Mouse (Mus musculus): ENCODE data around the gene Trpm4. TPM values are rescaled to one million over a fixed set of nuclear protein-coding genes. Genes with fewer than 3 reads are reported as not detected.

Trpm4 gene
- total RNA-seq, 2 experiments from 2014 or later: 9.7 to 16.2 TPM

DNA sequence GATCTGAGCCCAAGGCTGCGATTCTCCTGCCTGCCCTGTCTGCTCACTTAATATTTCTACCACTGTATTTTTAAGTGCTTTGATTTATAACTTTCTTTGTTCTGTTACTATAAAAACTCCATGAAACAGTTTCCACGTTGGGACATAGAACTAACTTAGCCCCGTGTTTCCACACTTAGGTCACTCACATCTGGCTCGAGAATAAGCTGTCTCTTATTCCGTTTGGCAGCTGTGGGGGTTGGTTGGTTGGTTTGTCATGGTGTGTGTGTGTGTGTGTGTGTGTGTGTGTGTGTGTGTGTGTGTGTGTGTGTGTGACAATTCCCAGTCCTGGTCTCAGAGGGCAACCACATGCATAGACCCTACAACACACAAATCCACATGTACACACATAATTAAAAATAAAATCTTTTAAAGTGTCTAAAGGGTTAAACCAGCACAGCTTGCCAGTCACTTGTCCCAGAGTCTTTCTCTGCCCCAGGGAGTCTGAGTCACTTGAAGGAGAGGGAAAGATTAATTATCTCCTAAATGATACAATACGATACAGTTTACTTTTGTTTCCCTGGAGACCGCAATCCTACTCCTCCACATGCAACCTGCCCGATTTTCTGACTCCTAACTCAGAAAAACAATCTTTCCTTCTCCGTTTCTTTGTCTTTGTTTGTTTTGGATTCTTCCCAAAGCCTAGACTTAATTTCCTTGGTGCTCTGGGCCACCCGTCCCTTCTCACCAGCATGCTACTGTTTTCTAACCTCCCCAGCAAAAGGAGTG, 20.7 kb downstream of the Trpm4 start:
- no peak for DNase-seq (ENCODE audit: low spot score in 2 of 2)

GRCm38 (mm10) chr7:45312023-45312422, 21.6 kb downstream of the Trpm4 start:
- no peak for DNase-seq (ENCODE audit: low spot score in 2 of 2)

GRCm38 (mm10) chr7:45309455-45309854, 24.1 kb downstream of the Trpm4 start:
- DNase-seq (ENCODE audit: low spot score in 2 of 2): peak in 1 of 2 experiments; percentile 71

DNA sequence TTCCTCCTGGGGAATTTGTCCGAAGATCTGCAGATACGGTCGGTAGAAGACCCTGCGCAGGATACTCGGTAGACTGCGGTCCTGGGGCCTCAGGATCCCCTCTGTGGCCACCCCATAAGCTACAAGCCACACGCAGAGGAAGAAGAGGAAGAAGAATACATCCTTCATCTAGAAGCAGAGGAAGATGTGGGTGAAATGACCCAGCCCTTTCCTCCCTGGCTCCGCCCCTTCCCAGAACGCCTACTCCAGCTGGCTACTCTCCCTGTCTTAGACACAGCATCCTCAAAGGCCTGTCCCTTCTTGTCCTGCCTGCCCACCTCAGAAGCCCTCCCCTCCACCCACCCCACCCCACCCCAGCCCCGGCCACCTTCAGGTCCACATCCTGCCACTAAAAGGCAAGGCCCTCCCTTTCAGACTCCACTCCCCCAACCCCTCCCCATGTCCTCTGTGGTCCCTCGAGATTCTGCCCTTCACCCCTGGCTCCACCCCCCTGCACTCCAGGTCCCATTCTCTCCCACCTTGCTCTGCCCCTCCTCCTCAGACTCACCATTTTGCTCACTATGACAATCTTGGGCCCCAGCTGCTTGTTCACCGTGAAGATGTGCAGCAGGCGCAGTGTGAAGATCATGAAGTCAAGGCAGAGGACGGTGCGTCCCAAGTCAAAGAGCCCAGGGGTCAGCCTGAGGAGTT, 24.9 kb downstream of the Trpm4 start:
- DNase-seq (ENCODE audit: low spot score in 2 of 2): no peak

DNA sequence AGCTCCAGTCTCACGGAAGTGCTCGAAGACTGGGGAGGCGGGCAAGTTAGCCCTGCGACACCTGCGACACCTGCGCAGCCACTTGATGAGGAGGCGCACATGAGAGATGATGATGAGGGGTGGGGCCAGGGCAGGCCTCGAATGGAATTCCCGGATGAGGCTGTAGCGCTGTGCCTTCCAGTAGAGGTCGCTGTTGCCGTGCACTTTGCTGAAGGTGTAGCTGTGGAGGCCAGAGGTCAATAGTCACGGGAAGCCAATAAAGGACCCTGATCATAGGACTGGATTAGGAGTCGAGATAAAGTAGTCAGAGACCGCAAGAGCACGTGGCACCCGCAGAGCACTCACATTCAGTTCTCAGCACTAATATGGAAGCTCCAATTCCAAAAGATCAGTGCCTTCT, 28.3 kb downstream of the Trpm4 start:
- DNase-seq (ENCODE audit: low spot score in 2 of 2): peak; percentile 58 to 86

- no peak for DNase-seq (ENCODE audit: low spot score in 2 of 2)
Measured at GRCm38 (mm10) chr7:45304869-45305268, 28.7 kb downstream of the Trpm4 start.

- DNase-seq (ENCODE audit: low spot score in 2 of 2): no peak
Measured at GRCm38 (mm10) chr7:45302626-45303025, 31.0 kb downstream of the Trpm4 start.

- DNase-seq (ENCODE audit: low spot score in 2 of 2): peak in 1 of 2 experiments; percentile 84
Measured at GRCm38 (mm10) chr7:45300270-45300669, 33.3 kb downstream of the Trpm4 start.

DNA sequence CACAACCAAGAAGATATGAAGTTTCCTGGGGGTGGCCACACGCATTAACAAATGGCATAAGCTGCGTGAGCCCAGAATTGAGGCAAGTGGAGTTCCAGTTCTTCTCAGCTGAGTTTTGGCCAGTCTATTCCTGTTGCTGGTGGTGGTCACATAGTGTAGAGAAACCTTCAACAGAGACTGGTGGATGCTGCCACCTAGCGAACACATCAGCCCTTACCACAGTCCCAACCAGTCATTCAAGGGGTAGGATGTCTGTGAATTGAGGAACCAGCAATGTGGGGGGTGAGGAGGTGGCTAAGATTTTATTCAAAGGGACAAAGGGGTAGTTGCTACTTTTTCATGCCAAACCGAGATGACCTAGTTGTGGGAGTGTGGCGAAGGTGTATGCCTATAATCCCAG, 33.8 kb downstream of the Trpm4 start:
- peak; percentile 56 to 81 for DNase-seq (ENCODE audit: low spot score in 2 of 2)

- no peak for DNase-seq (ENCODE audit: low spot score in 2 of 2)
Measured at GRCm38 (mm10) chr7:45297563-45297962, 36.0 kb downstream of the Trpm4 start.

- DNase-seq (ENCODE audit: low spot score in 2 of 2): no peak
Measured at GRCm38 (mm10) chr7:45296626-45297025, 37.0 kb downstream of the Trpm4 start.

DNA sequence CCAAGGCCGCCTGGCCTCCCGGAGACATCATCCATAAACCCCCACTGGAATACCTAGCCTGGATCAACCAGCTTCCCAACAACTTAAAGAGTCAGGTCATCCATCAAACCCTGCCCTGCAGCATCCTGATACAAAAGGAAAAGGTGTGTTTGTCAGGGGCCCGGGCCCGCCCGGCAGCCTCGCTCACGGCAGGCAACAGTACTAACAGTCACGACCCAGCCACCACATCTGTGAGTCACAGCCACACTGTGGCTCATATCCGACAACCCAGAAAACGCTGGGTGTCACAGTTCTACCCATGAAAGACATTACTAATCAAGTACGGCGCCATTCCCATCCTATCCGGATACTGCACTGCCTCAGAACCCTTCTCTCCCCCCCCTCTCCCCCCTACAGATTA, 47.1 kb downstream of the Trpm4 start:
- DNase-seq (ENCODE audit: low spot score in 2 of 2): no peak

DNA sequence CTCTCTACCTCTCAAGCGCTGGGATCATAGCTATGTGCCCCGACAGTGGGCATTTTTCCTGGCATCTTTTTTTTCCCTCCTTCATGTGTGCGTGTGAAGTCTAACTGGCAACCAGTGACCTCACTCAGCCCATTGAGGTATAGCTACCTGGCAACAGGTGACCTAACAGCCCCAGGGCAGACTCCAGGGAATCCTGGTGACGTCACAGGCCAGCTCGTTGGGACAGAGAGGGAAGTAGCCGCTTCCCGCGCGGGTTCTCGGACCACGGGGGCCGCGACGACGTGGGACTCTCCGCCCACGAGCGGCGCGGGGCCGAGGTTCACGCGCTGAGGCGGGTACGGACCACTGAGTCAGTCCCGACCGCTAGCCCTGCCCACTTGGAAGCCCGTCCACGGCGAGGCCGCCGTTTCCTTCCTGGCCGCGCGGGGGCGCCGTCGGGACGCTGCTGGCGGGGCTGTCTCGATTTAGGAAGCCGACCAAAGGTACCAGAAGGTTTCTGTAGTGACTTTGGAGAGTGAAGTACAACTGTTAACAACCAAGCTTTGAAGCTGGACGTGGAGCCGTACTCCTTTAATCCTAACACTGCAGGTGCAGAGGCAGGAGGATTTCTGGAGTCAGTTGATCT, 56.3 kb downstream of the Trpm4 start, which contains the start of gene Slc6a21:
Gene Slc6a21 (plus strand): TSS at position 378 of the 625 bp plus-strand sequence.
- peak; percentile 64 to 77 for DNase-seq (ENCODE audit: low spot score in 2 of 2)

DNA sequence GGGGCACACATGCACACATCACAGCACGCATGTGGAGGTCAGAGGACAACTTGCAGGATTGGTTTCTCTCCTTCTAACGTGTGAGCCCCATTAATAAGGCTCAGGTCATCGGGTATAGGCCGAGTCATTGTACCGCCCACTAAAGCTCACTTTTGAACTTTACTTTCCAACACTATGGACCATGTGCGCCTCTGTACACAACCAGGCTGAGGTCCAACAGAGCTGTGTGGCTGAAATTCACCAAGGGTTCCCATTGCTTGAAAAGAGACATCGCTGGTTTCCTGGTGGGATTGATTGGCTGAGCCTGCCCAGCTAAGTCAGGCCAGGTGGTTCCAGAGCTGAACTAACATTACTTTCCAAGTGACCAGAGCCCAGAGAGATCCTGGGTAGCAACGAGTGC, 59.9 kb downstream of the Trpm4 start:
- no peak for DNase-seq (ENCODE audit: low spot score in 2 of 2)

DNA sequence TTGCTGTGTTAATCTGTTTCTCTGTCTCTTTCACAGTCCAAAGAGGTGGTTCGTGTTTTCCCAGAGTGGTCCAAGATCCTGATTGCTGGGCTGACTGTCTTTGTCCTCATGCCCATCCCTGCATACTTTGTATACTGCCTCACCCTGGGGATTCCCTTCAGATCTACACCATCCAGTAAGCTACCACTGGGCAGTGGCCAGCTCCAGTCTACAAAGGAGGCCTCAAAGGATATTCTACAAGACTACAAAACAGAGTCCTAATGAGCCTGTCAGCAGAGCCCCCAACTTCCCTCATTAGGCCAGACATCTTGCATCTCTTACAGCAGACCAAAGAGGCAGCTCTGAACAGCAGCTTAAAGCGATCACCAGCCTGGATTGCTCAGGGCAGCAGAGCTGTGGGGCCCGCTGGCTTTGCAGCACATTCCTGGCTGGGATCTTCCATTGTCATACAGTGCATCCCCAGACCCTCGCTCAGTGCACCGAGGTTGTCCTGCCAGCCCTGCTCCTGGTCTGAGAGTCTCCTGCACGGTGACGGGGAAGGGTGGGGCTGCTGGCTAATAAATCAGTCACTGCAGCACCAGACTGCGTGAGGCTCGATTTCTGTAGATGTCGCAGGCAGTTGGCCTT, 60.7 kb downstream of the Trpm4 start:
- DNase-seq (ENCODE audit: low spot score in 2 of 2): no peak

DNA sequence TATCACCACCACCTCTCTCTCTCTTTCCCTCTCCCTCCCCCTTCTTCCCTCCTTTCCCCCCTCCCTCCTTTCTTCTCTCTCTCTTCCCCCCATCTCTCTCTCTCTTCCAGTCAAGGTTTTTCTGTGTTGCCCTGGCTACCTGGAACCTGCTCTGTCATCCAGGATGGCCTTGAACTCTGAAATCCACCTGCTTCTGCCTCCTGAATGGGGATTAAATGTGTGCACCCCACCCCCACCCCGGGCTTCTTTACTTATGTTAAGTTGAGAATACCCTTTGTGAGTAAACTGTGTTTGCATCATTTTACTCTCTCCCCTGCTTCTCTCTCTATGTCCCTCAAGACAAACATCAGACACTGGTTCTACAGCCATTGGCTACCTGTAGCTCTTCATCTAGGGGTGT, 68.1 kb downstream of the Trpm4 start:
- no peak for DNase-seq (ENCODE audit: low spot score in 2 of 2)

DNA sequence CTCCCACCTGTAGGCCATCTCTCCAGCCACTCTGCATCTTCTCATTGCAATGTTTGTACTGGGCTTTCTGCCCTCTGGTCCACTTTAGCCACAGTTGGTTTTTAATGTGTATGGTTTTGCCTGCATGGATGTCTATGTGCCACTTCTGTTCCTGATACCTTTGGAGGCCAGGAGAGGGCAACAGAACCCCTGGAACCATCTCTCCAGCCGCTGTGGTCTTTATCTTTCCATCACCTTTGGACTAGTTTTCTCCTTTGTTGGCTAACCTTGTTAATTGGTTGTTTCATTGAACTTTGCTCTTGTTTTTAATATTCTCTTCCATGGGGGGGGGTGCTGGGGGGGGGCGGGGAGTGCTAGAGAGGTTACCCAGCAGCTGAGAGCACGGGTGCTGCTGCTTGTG, 69.2 kb downstream of the Trpm4 start:
- no peak for DNase-seq (ENCODE audit: low spot score in 2 of 2)

DNA sequence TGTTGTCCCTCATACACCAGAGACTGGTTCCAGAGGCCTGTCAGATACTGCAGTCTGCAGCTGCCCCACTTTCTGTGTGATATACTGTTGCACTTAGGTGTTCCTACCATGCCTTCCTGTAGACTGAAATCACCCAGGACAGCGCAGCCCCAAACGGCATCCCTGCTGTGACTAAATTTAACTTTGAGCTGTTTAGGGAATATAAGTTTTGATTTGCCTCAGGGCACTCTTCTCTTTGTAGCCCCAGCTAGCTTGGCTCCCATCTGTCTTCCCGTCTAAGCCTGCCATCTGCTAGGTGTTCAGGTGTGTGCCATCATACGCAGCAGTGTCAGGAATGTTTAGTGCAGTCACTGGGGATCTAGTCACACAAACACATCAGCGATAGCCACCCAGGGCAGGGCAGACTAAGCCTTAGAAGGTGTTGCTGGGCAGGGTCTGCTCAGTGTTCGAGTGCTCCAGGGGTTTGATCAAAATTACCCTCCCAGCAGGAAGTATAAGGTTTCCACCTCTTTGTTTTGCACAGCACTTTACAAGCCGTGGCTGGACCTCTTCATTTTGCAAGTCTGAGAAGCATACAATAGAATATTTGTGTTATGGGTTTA, 70.5 kb downstream of the Trpm4 start:
- no peak for DNase-seq (ENCODE audit: low spot score in 2 of 2)

GRCm38 (mm10) chr7:45262266-45262665, 71.3 kb downstream of the Trpm4 start:
- no peak for DNase-seq (ENCODE audit: low spot score in 2 of 2)

- no peak for DNase-seq (ENCODE audit: low spot score in 2 of 2)
Measured at GRCm38 (mm10) chr7:45259281-45259680, 74.3 kb downstream of the Trpm4 start.
